Mouse (Mus musculus) megakaryocyte, embryonic 14.5 days (primary cell): ENCODE data around the gene Gm21972.

Experiments used
- FLI1 ChIP-seq: IDR thresholded peaks from 2 replicates; pipeline ENCODE4 v1.6.1; 2012; ENCODE audit warnings: low read length, inconsistent platforms, mixed read lengths
- GATA1 ChIP-seq: IDR thresholded peaks from 3 replicates; pipeline ENCODE4 v1.6.1; 2012; ENCODE audit warnings: mixed read lengths, low read length, inconsistent platforms, borderline replicate concordance

DNA sequence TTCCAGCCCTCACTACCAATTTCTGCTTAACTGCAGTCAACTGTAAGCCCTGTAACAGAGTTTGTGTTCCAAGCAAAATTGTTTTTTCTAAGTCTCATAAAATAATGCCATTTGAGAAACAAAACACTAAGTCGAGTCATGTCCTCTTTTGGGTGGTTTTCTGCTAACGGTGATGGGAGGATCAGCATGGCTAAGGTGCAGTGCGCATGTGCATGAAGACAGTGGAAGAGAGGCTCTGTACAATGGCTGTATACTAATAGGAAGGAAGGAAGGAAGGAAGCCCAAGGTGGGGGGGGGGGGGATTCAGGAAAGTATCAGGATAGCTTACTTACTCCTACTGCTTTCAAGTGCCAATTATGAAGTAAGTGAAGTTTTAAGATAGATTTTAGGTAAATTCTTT, 19.3 kb upstream of the Gm21972 start:
- no peak for TF ChIP-seq GATA1
- TF ChIP-seq FLI1 = no peak
